8 mouse cellular contexts compared by ENCODE assay signal in genomic region chr3:35933405-35933777, GRCm38 (mm10). TPM values are rescaled to one million over a fixed set of nuclear protein-coding genes. Genes with fewer than 3 reads are reported as not detected.
DNase-seq lines count a peak whose midpoint lies in the region; ATAC-seq and TF ChIP-seq lines count a peak whose summit lies in the region.

No protein-coding gene starts in this region.

- peak; percentile 53 for ATAC-seq in forebrain, embryonic 15.5 days (replicated peaks)
- peak; percentile 43; the same call in 1 of the 2 replicates for ATAC-seq in stomach, embryonic 14.5 days (ENCODE audit: insufficient number of reproducible peaks, insufficient read depth, low FRiP score, low read depth)

- TF ChIP-seq POLR2A in brain, embryonic 14.5 days (IDR thresholded peaks at IDR 0.05; ENCODE audit: borderline replicate concordance, extremely low read depth, insufficient read depth, insufficient read length, poor library complexity, severe bottlenecking), result no peak

- H3K4me1 ChIP-seq in forebrain, embryonic 15.5 days, result peaks cover 32% of the 10 kb centered on the region
- peaks cover 62% of the 10 kb centered on the region for H3K4me1 ChIP-seq in megakaryocyte, embryonic 14.5 days
- H3K4me1 ChIP-seq in stomach, embryonic 14.5 days (ENCODE audit: control insufficient read depth, insufficient read depth, low read length), result peaks cover 12% of the 10 kb centered on the region

- peak overlapping the region; percentile 73 for H3K9ac ChIP-seq in forebrain, embryonic 15.5 days (replicated peaks)
- peak overlapping the region; percentile 99 for H3K9ac ChIP-seq in stomach, embryonic 14.5 days (replicated peaks; ENCODE audit: low read depth, low read length)

- no peak for TF ChIP-seq CTCF in brain, embryonic 14.5 days (IDR thresholded peaks at IDR 0.05; ENCODE audit: borderline replicate concordance, extremely low read depth, insufficient read depth, insufficient read length)

- H3K9me3 ChIP-seq in forebrain, embryonic 15.5 days, result no peaks in the 10 kb centered on the region
- no peaks in the 10 kb centered on the region for H3K9me3 ChIP-seq in megakaryocyte, embryonic 14.5 days
- H3K9me3 ChIP-seq in stomach, embryonic 14.5 days (ENCODE audit: control insufficient read depth, low read depth, low read length), result no peaks in the 10 kb centered on the region

- peak overlapping the region; percentile 73 for H3K4me3 ChIP-seq in forebrain, embryonic 15.5 days
- peak overlapping the region; percentile 98 for H3K4me3 ChIP-seq in megakaryocyte, embryonic 14.5 days (replicated peaks)
- peak overlapping the region; percentile 82 for H3K4me3 ChIP-seq in stomach, embryonic 14.5 days (ENCODE audit: low read depth, low read length)

- no peaks in the 10 kb centered on the region for H3K27me3 ChIP-seq in forebrain, embryonic 15.5 days
- H3K27me3 ChIP-seq in megakaryocyte, embryonic 14.5 days (replicated peaks), result no peaks in the 10 kb centered on the region
- H3K27me3 ChIP-seq in stomach, embryonic 14.5 days (ENCODE audit: control insufficient read depth, insufficient read depth, low read length), result no peaks in the 10 kb centered on the region

- peak overlapping the region; percentile 82 for H3K27ac ChIP-seq in forebrain, embryonic 15.5 days (replicated peaks)
- H3K27ac ChIP-seq in stomach, embryonic 14.5 days (ENCODE audit: low read length), result peak overlapping the region; percentile 91; the same call in 1 of the 2 replicates

- DNase-seq in adrenal gland, postnatal 14 days, result peak; percentile 57
- DNase-seq in adrenal gland, postnatal 4 days (ENCODE audit: low spot score in 2 of 2), result no peak
- peak; percentile 79 for DNase-seq in 3T3-L1 (ENCODE audit: low read depth, low spot score)
- DNase-seq in brain, embryonic 14.5 days (ENCODE audit: low read depth), result peak; percentile 78
- peak; percentile 26 for DNase-seq in kidney, postnatal 14 days

- 0% methylated on average over 14 of the region's 14 CpGs for WGBS in forebrain, embryonic 15.5 days
- under 1% methylated on average over 14 of the region's 14 CpGs for WGBS in stomach, embryonic 14.5 days

- no peaks in the 10 kb centered on the region for H3K36me3 ChIP-seq in forebrain, embryonic 15.5 days
- H3K36me3 ChIP-seq in megakaryocyte, embryonic 14.5 days (replicated peaks; ENCODE audit: low read length), result peaks cover 39% of the 10 kb centered on the region
- H3K36me3 ChIP-seq in stomach, embryonic 14.5 days (ENCODE audit: control insufficient read depth, insufficient read depth, low read length), result peaks cover 7% of the 10 kb centered on the region; the same call in 1 of the 2 replicates

- H3K4me2 ChIP-seq in forebrain, embryonic 15.5 days (replicated peaks), result peak overlapping the region; percentile 91
- peak overlapping the region; percentile 51 for H3K4me2 ChIP-seq in stomach, embryonic 14.5 days (replicated peaks; ENCODE audit: low read depth, low read length)

RNA-seq across cellular contexts. Expression of gene Dcun1d1, which starts 3.9 kb away (rescaled TPM):
- total RNA-seq in adrenal gland, postnatal 14 days (2021), result 57.7 and 60.2 TPM in 2 replicates
- 10 to 100 TPM; 76.5 to 79.3 TPM for total RNA-seq in adrenal gland, postnatal 4 days (2021)
- polyA plus RNA-seq in brain, embryonic 14.5 days (2012; rRNA removed), result 26.8 and 38.0 TPM in 2 replicates
- 115 and 118 TPM in 2 replicates for polyA plus RNA-seq in forebrain, embryonic 15.5 days (2015; fragmentation: Nextera tagmentation; extraction: Ambion mirVana)
- 1.3 and 2.5 TPM in 2 replicates for polyA plus RNA-seq in megakaryocyte, embryonic 14.5 days (2012; ENCODE audit: insufficient read depth, low replicate concordance)
- polyA plus RNA-seq in stomach, embryonic 14.5 days (2014; fragmentation: Nextera tagmentation; extraction: Ambion mirVana), result 93.3 and 103 TPM in 2 replicates

Comparison
In these comparisons a context has a peak if more than half of its experiments do, and no peak if none do; other contexts are left out.
1. DNase-seq: peak in adrenal gland, postnatal 14 days (single experiment), 3T3-L1 (single experiment), brain, embryonic 14.5 days (single experiment) and kidney, postnatal 14 days (single experiment); none in adrenal gland, postnatal 4 days (0 of 2).
2. Peak in every context shown above with its lines, with median percentiles within 50 percentile points of each other: H3K4me3 ChIP-seq.